Mouse (Mus musculus) adrenal gland, adult 8-10 months (tissue): ENCODE results near the gene Gcsh. TPM values are rescaled to one million over a fixed set of nuclear protein-coding genes. Genes with fewer than 3 reads are reported as not detected.

Experiments
- DNase-seq: peaks from one replicate; pipeline ENCODE4 v3.0.0; 2022
- total RNA-seq, 4 experiments: library from RNA; stranded (reverse); gene quantifications; 2 replicates each; pipeline ENCODE4 v1.2.4; 2022

Gcsh gene
- total RNA-seq, 4 experiments from 2014 or later, result 142 to 228 (median 186) TPM

- DNase-seq, result no peak
Observed at GRCm38 (mm10) chr8:116975606-116976005, 17.7 kb downstream of the Gcsh start.

GRCm38 (mm10) chr8:116975066-116975465, 18.3 kb downstream of the Gcsh start:
- no peak for DNase-seq

- no peak for DNase-seq
Observed at GRCm38 (mm10) chr8:116969531-116969930, 23.8 kb downstream of the Gcsh start.

GRCm38 (mm10) chr8:116954415-116954814, 38.9 kb downstream of the Gcsh start:
- no peak for DNase-seq

- DNase-seq, result no peak
Observed at GRCm38 (mm10) chr8:116952428-116952827, 40.9 kb downstream of the Gcsh start.

- DNase-seq, result no peak
Observed at GRCm38 (mm10) chr8:116951778-116952177, 41.6 kb downstream of the Gcsh start.

GRCm38 (mm10) chr8:116951369-116951768, 42.0 kb downstream of the Gcsh start:
- no peak for DNase-seq

- no peak for DNase-seq
Observed at GRCm38 (mm10) chr8:116947589-116947988, 45.7 kb downstream of the Gcsh start.

GRCm38 (mm10) chr8:116946851-116947250, 46.5 kb downstream of the Gcsh start:
- DNase-seq, result no peak

- DNase-seq, result no peak
Observed at GRCm38 (mm10) chr8:116946268-116946838, 47.0 kb downstream of the Gcsh start.

GRCm38 (mm10) chr8:116945169-116945910, 48.0 kb downstream of the Gcsh start:
- DNase-seq, result no peak

GRCm38 (mm10) chr8:116944385-116944696, 49.0 kb downstream of the Gcsh start:
- DNase-seq, result no peak

- no peak for DNase-seq
Observed at GRCm38 (mm10) chr8:116943555-116944384, 49.6 kb downstream of the Gcsh start.

GRCm38 (mm10) chr8:116943161-116943554, 50.2 kb downstream of the Gcsh start, which contains the start of gene Atmin:
Gene Atmin, plus strand, starts transcription at chr8:116943393.
- DNase-seq, result peak; percentile 68

- no peak for DNase-seq
Observed at GRCm38 (mm10) chr8:116942284-116943058, 50.9 kb downstream of the Gcsh start.

- no peak for DNase-seq
Observed at GRCm38 (mm10) chr8:116935506-116935905, 57.8 kb downstream of the Gcsh start.

GRCm38 (mm10) chr8:116934976-116935375, 58.4 kb downstream of the Gcsh start:
- no peak for DNase-seq

Other genes starting within 250 kb of the Gcsh start
- gene Cmc2, start 72.1 kb downstream of the Gcsh start, total RNA-seq, result 10 to 100 TPM; 46.5 to 55.8 (median 50.1) TPM
- gene Cenpn, start 71.8 kb downstream of the Gcsh start, total RNA-seq, result 1 to 10 TPM; 2.5 to 5.8 (median 4.4) TPM
- 10 to 100 TPM; 23.9 to 33.7 (median 30.8) TPM for gene Atmin, start 50.1 kb downstream of the Gcsh start, total RNA-seq
- gene 1700030J22Rik, start 14.6 kb downstream of the Gcsh start, total RNA-seq, result 1 to 10 TPM; 1.8 to 2.4 (median 2.1) TPM
- 1 to 10 TPM; 2.2 to 4.7 (median 3.2) TPM for gene Pkd1l2, start 88.9 kb upstream of the Gcsh start, total RNA-seq
- gene Bco1, start 102.3 kb upstream of the Gcsh start, total RNA-seq, result under 1 TPM in 2 of 4 experiments, not detected in 2; 0.15 to 0.16 TPM
- 10 to 100 TPM; 12.2 to 17.4 (median 13.8) TPM for gene Gan, start 164.6 kb upstream of the Gcsh start, total RNA-seq